Mouse (Mus musculus): Measurements from ENCODE around the gene Hoxc4.

- TF ChIP-seq POLR2A (IDR thresholded peaks at IDR 0.05; ENCODE audit: borderline replicate concordance, insufficient read depth, low read length) (no peak), CTCF (IDR thresholded peaks at IDR 0.05; ENCODE audit: borderline replicate concordance, insufficient read depth, low read depth, low read length) (no peak)
Measured at GRCm38 (mm10) chr15:102976171-102976570, 42.6 kb upstream of the Hoxc4 start, which contains the start of gene Hoxc9.

Measured in cerebellum, adult 2 months (tissue).